Mouse (Mus musculus) liver, embryonic 16.5 days (tissue): ENCODE measurements at regions not wholly inside any gene's neighbourhood (a gene's known extent, or its start where the extent isn't known, plus 50 kb on each side); places are given as distances from the start of the nearest gene placed in this dataset.
"Not testable (repeated sequence)": the region's sequence is repeated elsewhere in the genome, so short reads cannot be mapped to it uniquely, and the experiment has no call there.

Source experiments
- ATAC-seq: fragments of 200-750 bp; cut with Nextera tagmentation; 2 replicates; pipeline ENCODE4 v1.8.0; 2017; ENCODE audit warnings: low read depth, mild to moderate bottlenecking, moderate number of reproducible peaks, moderate library complexity
- H3K27ac ChIP-seq: fragments of 300-500 bp; sonication (generic); 2 replicates; pipeline ENCODE4 v1.5.1; 2014; ENCODE audit warnings: mild to moderate bottlenecking, low read length
- H3K27me3 ChIP-seq: fragments of 300-500 bp; sonication (generic); 2 replicates; pipeline ENCODE4 v1.6.1; 2014; ENCODE audit warnings: low read depth, low read length, mixed read lengths; ENCODE audit not compliant: control insufficient read depth, insufficient read depth
- H3K36me3 ChIP-seq: fragments of 300-500 bp; sonication (generic); 2 replicates; pipeline ENCODE4 v1.6.1; 2014; ENCODE audit warnings: mild to moderate bottlenecking; ENCODE audit not compliant: control insufficient read depth, insufficient read depth
- H3K4me1 ChIP-seq: fragments of 300-500 bp; sonication (generic); 2 replicates; pipeline ENCODE4 v1.6.1; 2014; ENCODE audit warnings: low read depth, low read length, mixed read lengths; ENCODE audit not compliant: control insufficient read depth
- H3K4me2 ChIP-seq: fragments of 300-500 bp; sonication (generic); 2 replicates; pipeline ENCODE4 v1.6.1; 2014; ENCODE audit warnings: low read depth, low read length, mixed read lengths
- H3K4me3 ChIP-seq: fragments of 300-500 bp; sonication (generic); 2 replicates; pipeline ENCODE4 v1.5.1; 2014; ENCODE audit warnings: low read depth, mild to moderate bottlenecking, low read length
- H3K9ac ChIP-seq: fragments of 300-500 bp; sonication (generic); 2 replicates; pipeline ENCODE4 v1.6.1; 2014; ENCODE audit warnings: low read depth, low read length
- H3K9me3 ChIP-seq: fragments of 300-500 bp; sonication (generic); replicated peaks from 2 replicates; pipeline ENCODE4 v1.6.1; 2016; ENCODE audit warnings: low read length; ENCODE audit not compliant: control insufficient read depth
- WGBS: fragments of 180-500 bp; shearing (Covaris S2); extraction: QIAGEN DNeasy Blood & Tissue Kit; methylation state at CpG from one replicate; pipeline ENCODE4 v1.1.7; 2014; ENCODE audit not compliant: insufficient replicate concordance; 5-methylcytosine and 5-hydroxymethylcytosine counted together

GRCm38 (mm10) chr6:66397411-66397810 is 137.8 kb upstream of the Mad2l1 start:
- ATAC-seq, result no peak
- WGBS, result 69% methylated on average over 8 of the region's 8 CpGs
- Histone ChIP-seq H3K4me1 (no peaks in the 10 kb centered on the region), H3K4me2 (no peak overlapping the region), H3K27ac (no peak overlapping the region), H3K4me3 (no peak overlapping the region), H3K36me3 (no peaks in the 10 kb centered on the region), H3K27me3 (no peaks in the 10 kb centered on the region), H3K9me3 (no peaks in the 10 kb centered on the region), H3K9ac (no peak overlapping the region)

- ATAC-seq, result no peak
- H3K4me1 ChIP-seq, result no peaks in the 10 kb centered on the region
- H3K9ac ChIP-seq, result no peak overlapping the region
- no peaks in the 10 kb centered on the region for H3K9me3 ChIP-seq
- no peaks in the 10 kb centered on the region for H3K36me3 ChIP-seq
- no peak overlapping the region for H3K4me3 ChIP-seq
- H3K27me3 ChIP-seq, result no peaks in the 10 kb centered on the region
- no peak overlapping the region for H3K27ac ChIP-seq
- no peak overlapping the region for H3K4me2 ChIP-seq
- WGBS, result 41% methylated on average over 3 of the region's 3 CpGs
These were observed 136.5 kb upstream of the Mad2l1 start for GRCm38 (mm10) chr6:66398674-66399073.

- no peaks in the 10 kb centered on the region for H3K27me3 ChIP-seq
- no peak for ATAC-seq
These were observed 136.0 kb upstream of the Mad2l1 start for GRCm38 (mm10) chr6:66399091-66399755.

GRCm38 (mm10) chr6:66401468-66401867 is 133.7 kb upstream of the Mad2l1 start:
- 57% methylated on average over 5 of the region's 5 CpGs for WGBS
- H3K9me3 ChIP-seq, result no peaks in the 10 kb centered on the region

More at GRCm38 (mm10) chr6:66399091-66399755, 136.0 kb upstream of the Mad2l1 start:
- Histone ChIP-seq H3K4me1 (no peaks in the 10 kb centered on the region), H3K9me3 (no peaks in the 10 kb centered on the region), H3K9ac (no peak overlapping the region), H3K36me3 (no peaks in the 10 kb centered on the region), H3K4me2 (no peak overlapping the region), H3K4me3 (no peak overlapping the region), H3K27ac (no peak overlapping the region)
- 57% methylated on average over 4 of the region's 4 CpGs for WGBS

GRCm38 (mm10) chr6:66401868-66402440 is 133.2 kb upstream of the Mad2l1 start:
- Histone ChIP-seq H3K36me3 (no peaks in the 10 kb centered on the region), H3K4me3 (no peak overlapping the region), H3K9ac (no peak overlapping the region), H3K9me3 (no peaks in the 10 kb centered on the region), H3K27me3 (no peaks in the 10 kb centered on the region), H3K4me2 (no peak overlapping the region), H3K4me1 (no peaks in the 10 kb centered on the region), H3K27ac (no peak overlapping the region)
- no peak for ATAC-seq
- 42% methylated on average over 5 of the region's 5 CpGs for WGBS

More at GRCm38 (mm10) chr6:66401468-66401867, 133.7 kb upstream of the Mad2l1 start:
- H3K27ac ChIP-seq, result no peak overlapping the region
- no peaks in the 10 kb centered on the region for H3K27me3 ChIP-seq
- no peaks in the 10 kb centered on the region for H3K36me3 ChIP-seq
- no peak overlapping the region for H3K4me3 ChIP-seq
- no peak overlapping the region for H3K4me2 ChIP-seq
- no peaks in the 10 kb centered on the region for H3K4me1 ChIP-seq
- no peak overlapping the region for H3K9ac ChIP-seq
- no peak for ATAC-seq

GRCm38 (mm10) chr6:66414822-66415221 is 120.4 kb upstream of the Mad2l1 start:
- H3K27ac ChIP-seq, result no peak overlapping the region
- H3K9me3 ChIP-seq, result no peaks in the 10 kb centered on the region
- no peak overlapping the region for H3K4me2 ChIP-seq
- H3K36me3 ChIP-seq, result no peaks in the 10 kb centered on the region
- no peak overlapping the region for H3K4me3 ChIP-seq
- H3K27me3 ChIP-seq, result no peaks in the 10 kb centered on the region
- H3K9ac ChIP-seq, result no peak overlapping the region
- ATAC-seq, result no peak
- H3K4me1 ChIP-seq, result no peaks in the 10 kb centered on the region
- 30% methylated on average over 4 of the region's 4 CpGs for WGBS

GRCm38 (mm10) chr6:66419452-66420041 is 115.6 kb upstream of the Mad2l1 start:
- H3K9ac ChIP-seq, result no peak overlapping the region

GRCm38 (mm10) chr6:66428370-66428769 is 106.8 kb upstream of the Mad2l1 start:
- Histone ChIP-seq H3K9ac (no peak overlapping the region), H3K4me3 (no peak overlapping the region), H3K36me3 (no peaks in the 10 kb centered on the region), H3K27ac (no peak overlapping the region), H3K9me3 (no peaks in the 10 kb centered on the region), H3K27me3 (no peaks in the 10 kb centered on the region), H3K4me1 (no peaks in the 10 kb centered on the region), H3K4me2 (no peak overlapping the region)
- no peak for ATAC-seq
- WGBS, result 53% methylated on average over 4 of the region's 4 CpGs

More at GRCm38 (mm10) chr6:66419452-66420041, 115.6 kb upstream of the Mad2l1 start:
- no peak for ATAC-seq
- Histone ChIP-seq H3K36me3 (no peaks in the 10 kb centered on the region), H3K4me3 (no peak overlapping the region), H3K4me1 (no peaks in the 10 kb centered on the region), H3K27ac (no peak overlapping the region), H3K4me2 (no peak overlapping the region), H3K9me3 (no peaks in the 10 kb centered on the region), H3K27me3 (no peaks in the 10 kb centered on the region)
- WGBS, result 65% methylated on average over 7 of the region's 7 CpGs

GRCm38 (mm10) chr6:66450408-66450807 is 84.8 kb upstream of the Mad2l1 start:
- H3K4me1 ChIP-seq, H3K4me2 ChIP-seq, H3K27ac ChIP-seq, H3K4me3 ChIP-seq, H3K9me3 ChIP-seq, ATAC-seq, H3K36me3 ChIP-seq, H3K9ac ChIP-seq, H3K27me3 ChIP-seq: not testable (repeated sequence)
